Mouse (Mus musculus): Measurements from ENCODE around the gene Phka2. TPM values are rescaled to one million over a fixed set of nuclear protein-coding genes. Genes with fewer than 3 reads are reported as not detected.

The Phka2 gene
- total and polyA plus RNA-seq, 3 experiments, result 16.6 to 31.0 TPM; not detected in 1

DNA sequence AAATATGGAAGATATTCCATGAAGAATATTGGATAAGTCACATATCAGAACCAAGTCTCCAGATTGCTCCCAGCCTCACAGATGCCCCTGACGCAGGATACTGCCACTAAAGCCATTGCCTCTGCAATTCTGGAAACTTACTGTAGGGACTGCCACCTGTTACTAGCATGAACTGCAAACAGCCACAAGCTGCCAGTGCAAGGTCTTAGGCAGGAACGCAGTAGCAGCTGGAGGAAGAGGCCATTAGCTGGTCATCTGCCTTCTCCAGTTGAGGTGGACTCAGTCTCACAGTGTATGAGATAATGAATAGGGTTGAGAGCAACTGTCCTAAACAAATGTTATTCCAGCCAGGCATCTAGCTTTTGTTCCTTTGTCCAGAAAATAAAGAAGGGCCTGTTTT is 96.1 kb downstream of the Phka2 start:
- no peak for DNase-seq (ENCODE audit: low read depth, low spot score)
- Histone ChIP-seq H3K36me3 (ENCODE audit: control insufficient read depth in 1 of 2, insufficient read depth in 2 of 2, low read length in 2 of 2) (no peaks in the 10 kb centered on the region), H3K9me3 (replicated peaks; ENCODE audit: insufficient read depth, low read length) (no peaks in the 10 kb centered on the region), H3K4me3 (ENCODE audit: control insufficient read depth in 1 of 2, insufficient read depth in 1 of 2, low read depth in 2 of 2, low read length in 2 of 2) (no peak overlapping the region), H3K27me3 (ENCODE audit: control insufficient read depth in 1 of 2, insufficient read depth in 2 of 2, low read length in 2 of 2) (no peaks in the 10 kb centered on the region), H3K9ac (ENCODE audit: control insufficient read depth, low read depth, low read length, poor library complexity, severe bottlenecking) (no peak overlapping the region), H3K79me2 (ENCODE audit: control insufficient read depth, insufficient read depth, low read length, poor library complexity) (no peaks in the 10 kb centered on the region), H3K4me1 (ENCODE audit: control insufficient read depth in 1 of 2, insufficient read depth in 2 of 2, low read length in 2 of 2) (no peaks in the 10 kb centered on the region), H3K27ac (ENCODE audit: control insufficient read depth, low read depth, low read length) (no peak overlapping the region)
- TF ChIP-seq E2F4 (IDR thresholded peaks at IDR 0.05; ENCODE audit: borderline replicate concordance, low read depth, low read length) (no peak), JUND (IDR thresholded peaks at IDR 0.05; ENCODE audit: low read depth, low read length) (no peak), MAZ (IDR thresholded peaks at IDR 0.05; ENCODE audit: low read depth, low read length) (no peak), EP300 (IDR thresholded peaks at IDR 0.05; ENCODE audit: low read depth in 1 of 2, low read length in 2 of 2) (no peak), ZMIZ1 (IDR thresholded peaks at IDR 0.05; ENCODE audit: low read depth, low read length) (no peak), RCOR1 (IDR thresholded peaks at IDR 0.05; ENCODE audit: low read depth, low read length) (no peak), SIN3A (IDR thresholded peaks at IDR 0.05; ENCODE audit: low read length) (no peak), CTCF (IDR thresholded peaks at IDR 0.05 in 2 of 3, conservative IDR thresholded peaks at IDR 0.05 in 1 of 3; ENCODE audit: control insufficient read depth in 1 of 3, insufficient read depth in 1 of 3, low read depth in 2 of 3, low read length in 3 of 3, poor library complexity in 1 of 3, severe bottlenecking in 1 of 3) (no peak), MAX (IDR thresholded peaks at IDR 0.05; ENCODE audit: low read length) (no peak), TCF12 (IDR thresholded peaks at IDR 0.05; ENCODE audit: low read depth, low read length) (no peak), ZNF384 (IDR thresholded peaks at IDR 0.05; ENCODE audit: low read depth, low read length) (no peak), NRF1 (IDR thresholded peaks at IDR 0.05; ENCODE audit: insufficient read depth, low read depth, low read length, poor library complexity, severe bottlenecking) (no peak), ELF1 (IDR thresholded peaks at IDR 0.05; ENCODE audit: low read depth, low read length) (no peak), CHD2 (IDR thresholded peaks at IDR 0.05; ENCODE audit: low read length) (no peak), POLR2AphosphoS2 (IDR thresholded peaks at IDR 0.05; ENCODE audit: low read length) (no peak), MAFK (IDR thresholded peaks at IDR 0.05; ENCODE audit: borderline replicate concordance, low read depth, low read length) (no peak), MYC (IDR thresholded peaks at IDR 0.05; ENCODE audit: low read depth, low read length) (no peak), SMC3 (IDR thresholded peaks at IDR 0.05; ENCODE audit: low read depth, low read length) (no peak)

DNA sequence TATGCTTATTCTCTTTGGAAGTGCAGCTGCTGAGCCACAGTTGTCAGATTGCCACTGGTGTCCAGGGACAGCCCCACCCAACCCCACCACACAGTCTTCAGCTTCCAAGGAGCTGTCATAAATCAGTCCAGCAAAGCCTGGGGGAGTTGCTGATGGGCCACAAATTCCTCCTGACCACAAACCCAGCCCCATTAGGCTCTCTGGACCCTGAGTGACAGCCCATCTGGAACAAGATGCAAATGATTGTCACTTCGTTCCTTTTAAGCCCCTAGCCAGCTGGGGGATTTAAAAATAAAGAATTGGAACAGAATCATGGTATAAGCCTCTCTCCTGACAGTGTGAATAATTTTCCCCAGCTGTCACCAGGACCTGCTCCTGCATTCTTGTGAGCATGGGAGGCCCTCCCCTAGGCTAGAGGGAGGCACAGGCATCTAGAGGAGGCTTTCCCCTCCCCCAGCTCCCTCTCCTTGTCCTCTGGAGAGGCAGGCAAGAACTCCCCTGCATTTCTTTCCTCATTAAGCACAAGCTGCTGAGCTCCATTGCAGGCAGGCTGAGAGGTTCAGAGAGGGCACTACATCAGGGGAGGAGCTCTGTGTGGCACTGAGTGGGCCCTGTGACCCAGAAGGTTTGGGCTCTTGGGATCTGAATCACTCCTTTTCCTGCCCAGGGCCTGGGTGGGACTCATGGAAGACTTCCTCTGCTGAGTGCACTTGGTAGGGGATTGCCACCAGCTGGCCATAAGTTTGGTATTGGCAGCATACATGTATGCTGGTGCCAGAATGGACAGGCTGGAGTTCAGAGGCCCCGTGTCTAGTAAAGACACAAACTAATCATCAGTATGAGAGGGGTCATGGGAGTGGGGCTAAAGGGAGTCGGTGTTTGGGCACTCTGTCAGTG is 96.8 kb downstream of the Phka2 start:
- Histone ChIP-seq H3K27ac (ENCODE audit: control insufficient read depth, low read depth, low read length) (no peak overlapping the region), H3K9ac (ENCODE audit: control insufficient read depth, low read depth, low read length, poor library complexity, severe bottlenecking) (no peak overlapping the region), H3K4me1 (ENCODE audit: control insufficient read depth in 1 of 2, insufficient read depth in 2 of 2, low read length in 2 of 2) (no peaks in the 10 kb centered on the region), H3K4me3 (ENCODE audit: control insufficient read depth in 1 of 2, insufficient read depth in 1 of 2, low read depth in 2 of 2, low read length in 2 of 2) (no peak overlapping the region), H3K79me2 (ENCODE audit: control insufficient read depth, insufficient read depth, low read length, poor library complexity) (no peaks in the 10 kb centered on the region), H3K27me3 (ENCODE audit: control insufficient read depth in 1 of 2, insufficient read depth in 2 of 2, low read length in 2 of 2) (no peaks in the 10 kb centered on the region), H3K36me3 (ENCODE audit: control insufficient read depth in 1 of 2, insufficient read depth in 2 of 2, low read length in 2 of 2) (no peaks in the 10 kb centered on the region), H3K9me3 (replicated peaks; ENCODE audit: insufficient read depth, low read length) (no peaks in the 10 kb centered on the region)
- DNase-seq (ENCODE audit: low read depth, low spot score), result no peak
- TF ChIP-seq SMC3 (IDR thresholded peaks at IDR 0.05; ENCODE audit: low read depth, low read length), result no peak
- TF ChIP-seq HCFC1 (IDR thresholded peaks at IDR 0.05; ENCODE audit: low read depth, low read length), result no peak
- TF ChIP-seq MAZ (IDR thresholded peaks at IDR 0.05; ENCODE audit: low read depth, low read length), result no peak
- no peak for TF ChIP-seq ZMIZ1 (IDR thresholded peaks at IDR 0.05; ENCODE audit: low read depth, low read length)
- no peak for TF ChIP-seq SIN3A (IDR thresholded peaks at IDR 0.05; ENCODE audit: low read length)
- TF ChIP-seq NELFE (IDR thresholded peaks at IDR 0.05; ENCODE audit: low read depth, low read length), result no peak
- no peak for TF ChIP-seq ZC3H11A (IDR thresholded peaks at IDR 0.05; ENCODE audit: low read depth, low read length)
- no peak for TF ChIP-seq NRF1 (IDR thresholded peaks at IDR 0.05; ENCODE audit: insufficient read depth, low read depth, low read length, poor library complexity, severe bottlenecking)
- no peak for TF ChIP-seq ETS1 (IDR thresholded peaks at IDR 0.05; ENCODE audit: low read depth, low read length)
- TF ChIP-seq TCF12 (IDR thresholded peaks at IDR 0.05; ENCODE audit: low read depth, low read length), result no peak
- TF ChIP-seq POLR2AphosphoS2 (IDR thresholded peaks at IDR 0.05; ENCODE audit: low read length), result no peak
- TF ChIP-seq UBTF (IDR thresholded peaks at IDR 0.05; ENCODE audit: borderline replicate concordance, insufficient read depth, low read depth, low read length), result no peak
